In the genomic region with DNA sequence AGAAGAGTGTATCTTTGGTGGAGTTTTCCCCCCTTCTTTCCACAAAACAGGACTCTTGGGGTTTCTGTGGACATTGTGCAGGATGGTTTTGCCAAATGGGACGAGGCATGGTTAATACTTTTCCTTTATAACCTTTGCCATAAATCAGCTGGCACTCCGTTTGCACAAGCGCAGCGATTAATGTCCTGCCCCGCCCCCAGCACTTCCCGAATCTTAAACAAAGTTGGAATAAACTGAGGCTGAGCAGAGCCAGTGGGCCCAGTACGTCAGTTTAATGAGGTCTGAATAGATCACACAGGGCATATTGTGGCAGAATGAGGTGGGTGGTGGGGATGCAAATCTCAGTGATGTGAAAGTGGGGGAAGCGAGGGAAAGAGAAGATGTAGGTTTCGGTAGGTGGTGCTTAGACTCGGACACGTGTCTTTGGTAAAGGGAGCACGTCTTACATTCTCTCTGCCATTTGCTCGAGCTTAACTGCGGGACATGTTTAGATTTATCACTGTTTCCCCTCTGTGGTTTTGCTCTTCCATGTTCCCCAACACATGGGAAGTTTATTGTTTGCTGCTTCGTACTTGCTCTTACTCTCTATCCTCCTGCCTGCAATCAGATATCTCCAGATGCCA, we compare ENCODE assay signal across 20 mouse cellular contexts. TPM values are rescaled to one million over a fixed set of nuclear protein-coding genes. Genes with fewer than 3 reads are reported as not detected.
DNase-seq lines count a peak whose midpoint lies in the region; ATAC-seq and TF ChIP-seq lines count a peak whose summit lies in the region.
"Had no signal": no experiment of that assay in that cellular context is flagged by ENCODE, and none has a peak within 500 bp of the region (broad histone marks: within the 10 kb centered on the region; RNA-seq: fewer than 3 reads in every experiment).

No protein-coding gene starts in this region.

- WGBS in lung, embryonic 14.5 days = 29% methylated on average over 15 of the region's 15 CpGs
- 24% methylated on average over 15 of the region's 15 CpGs for WGBS in limb, embryonic 10.5 days
- WGBS in neural tube, embryonic 15.5 days = 32% methylated on average over 15 of the region's 15 CpGs

- no peak overlapping the region for H3K27ac ChIP-seq in lung, embryonic 14.5 days (ENCODE audit: low read depth)
- peak overlapping the region; percentile 65 for H3K27ac ChIP-seq in limb, embryonic 10.5 days
- no peak overlapping the region for H3K27ac ChIP-seq in neural tube, embryonic 15.5 days (replicated peaks)
- H3K27ac ChIP-seq: forebrain, embryonic 15.5 days; hindbrain, embryonic 14.5 days; left cerebral cortex, adult 2 months; liver, embryonic 13.5 days; macrophage; midbrain, embryonic 13.5 days had no signal

- H3K4me3 ChIP-seq in lung, embryonic 14.5 days (ENCODE audit: low read depth, low read length) = no peak overlapping the region
- H3K4me3 ChIP-seq in limb, embryonic 10.5 days = peak overlapping the region; percentile 39
- H3K4me3 ChIP-seq in neural tube, embryonic 15.5 days (replicated peaks) = no peak overlapping the region
- H3K4me3 ChIP-seq: forebrain, embryonic 15.5 days; left cerebral cortex, adult 2 months; liver, embryonic 13.5 days; midbrain, embryonic 13.5 days; myocyte had no signal

- H3K36me3 ChIP-seq in lung, embryonic 14.5 days (ENCODE audit: insufficient read depth) = no peaks in the 10 kb centered on the region
- no peaks in the 10 kb centered on the region for H3K36me3 ChIP-seq in limb, embryonic 10.5 days
- no peaks in the 10 kb centered on the region for H3K36me3 ChIP-seq in neural tube, embryonic 15.5 days
- H3K36me3 ChIP-seq: forebrain, embryonic 15.5 days; liver, embryonic 13.5 days; midbrain, embryonic 13.5 days had no signal

- DNase-seq in lung, embryonic 14.5 days = peak; percentile 63
- no peak for DNase-seq in lung, postnatal 4 days
- DNase-seq in embryo, embryonic 11 days = peak; percentile 49
- DNase-seq in limb, embryonic 10.5 days (ENCODE audit: low spot score) = peak; percentile 63
- DNase-seq in layer of hippocampus, postnatal 14 days (ENCODE audit: low spot score in 2 of 2) = no peak
- DNase-seq in urinary bladder, adult 2 months (ENCODE audit: low spot score) = no peak
- DNase-seq: cerebellum, adult 9-11 months; heart, postnatal 14 days; kidney, adult 9 months; liver, embryonic 13.5 days; right cerebral cortex, adult 18-20 months had no signal

- peak overlapping the region; percentile 41 for H3K4me2 ChIP-seq in lung, embryonic 14.5 days
- peak overlapping the region; percentile 19 for H3K4me2 ChIP-seq in neural tube, embryonic 15.5 days
- H3K4me2 ChIP-seq: forebrain, embryonic 15.5 days; heart, embryonic 11.5 days; hindbrain, embryonic 14.5 days; liver, embryonic 13.5 days; midbrain, embryonic 13.5 days had no signal

- no peaks in the 10 kb centered on the region for H3K4me1 ChIP-seq in lung, embryonic 14.5 days (ENCODE audit: insufficient read depth)
- H3K4me1 ChIP-seq in limb, embryonic 10.5 days = peaks cover 23% of the 10 kb centered on the region
- peaks cover 5% of the 10 kb centered on the region for H3K4me1 ChIP-seq in neural tube, embryonic 15.5 days
- H3K4me1 ChIP-seq: liver, embryonic 13.5 days had no signal

- peak; percentile 65; the same call in 1 of the 2 replicates for ATAC-seq in lung, embryonic 14.5 days (ENCODE audit: insufficient read depth)
- ATAC-seq in neural tube, embryonic 15.5 days (ENCODE audit: low FRiP score) = no peak
- no peak for ATAC-seq in megakaryocyte progenitor cell, adult 5-6 weeks (replicated peaks; ENCODE audit: poor library complexity)
- ATAC-seq: forebrain, embryonic 15.5 days; midbrain, embryonic 13.5 days had no signal

- H3K27me3 ChIP-seq in lung, embryonic 14.5 days (ENCODE audit: insufficient read depth, low read length) = no peaks in the 10 kb centered on the region
- no peaks in the 10 kb centered on the region for H3K27me3 ChIP-seq in limb, embryonic 10.5 days (ENCODE audit: low read depth, poor library complexity, severe bottlenecking)
- no peaks in the 10 kb centered on the region for H3K27me3 ChIP-seq in neural tube, embryonic 15.5 days (replicated peaks)
- H3K27me3 ChIP-seq: liver, embryonic 13.5 days; midbrain, embryonic 13.5 days had no signal

- no peak for TF ChIP-seq CTCF in lung, embryonic 14.5 days (IDR thresholded peaks at IDR 0.05; ENCODE audit: low read depth)

- no peaks in the 10 kb centered on the region for H3K9me3 ChIP-seq in lung, embryonic 14.5 days (ENCODE audit: low read depth, low read length)
- no peaks in the 10 kb centered on the region for H3K9me3 ChIP-seq in limb, embryonic 10.5 days (replicated peaks)
- no peaks in the 10 kb centered on the region for H3K9me3 ChIP-seq in neural tube, embryonic 15.5 days (replicated peaks)
- H3K9me3 ChIP-seq: forebrain, embryonic 15.5 days; liver, embryonic 13.5 days; midbrain, embryonic 13.5 days had no signal

- no peak overlapping the region for H3K9ac ChIP-seq in lung, embryonic 14.5 days
- no peak overlapping the region for H3K9ac ChIP-seq in neural tube, embryonic 15.5 days (replicated peaks)
- H3K9ac ChIP-seq: forebrain, embryonic 15.5 days; hindbrain, embryonic 14.5 days; liver, embryonic 13.5 days; midbrain, embryonic 13.5 days had no signal

RNA-seq across cellular contexts. Expression of a gene that starts 28.3 kb away (rescaled TPM):
- 2.6 and 2.7 TPM in 2 replicates for polyA plus RNA-seq in lung, embryonic 14.5 days (2014; fragmentation: Nextera tagmentation; extraction: Ambion mirVana)
- 3.6 and 5.5 TPM in 2 replicates for polyA plus RNA-seq in limb, embryonic 10.5 days (2016; fragmentation: Nextera tagmentation; extraction: Ambion mirVana)
- 0.63 and 2.0 TPM in 2 replicates for polyA plus RNA-seq in neural tube, embryonic 15.5 days (2015; fragmentation: Nextera tagmentation; extraction: Ambion mirVana)
- 1 to 10 TPM in 1 of 2 experiments, under 1 TPM in 1; 0.98 to 1.2 TPM for total RNA-seq in layer of hippocampus, postnatal 14 days (2021)
- polyA plus RNA-seq in urinary bladder, adult 2 months (2012; rRNA removed) = 1.4 and 1.8 TPM in 2 replicates
- 0.17 and 0.25 TPM in 2 replicates for total RNA-seq in megakaryocyte progenitor cell, adult 5-6 weeks (2015)
- 0.08 and 0.14 TPM in 2 replicates for total RNA-seq in megakaryocyte progenitor cell, adult 5-6 weeks (2017)

Comparison
In these comparisons a context has a peak if more than half of its experiments do, and no peak if none do; other contexts are left out.
1. DNase-seq: peak in lung, embryonic 14.5 days (single experiment), embryo, embryonic 11 days (single experiment) and limb, embryonic 10.5 days (single experiment); none in lung, postnatal 4 days (0 of 2), layer of hippocampus, postnatal 14 days (0 of 2) and urinary bladder, adult 2 months (single experiment).